Mouse (Mus musculus): Measurements from ENCODE around the gene Gbp5. TPM values are rescaled to one million over a fixed set of nuclear protein-coding genes. Genes with fewer than 3 reads are reported as not detected.

The Gbp5 gene
- 0.68 and 1.1 TPM in 2 replicates for polyA plus RNA-seq (2015; fragmentation: Nextera tagmentation; extraction: Ambion mirVana)

DNA sequence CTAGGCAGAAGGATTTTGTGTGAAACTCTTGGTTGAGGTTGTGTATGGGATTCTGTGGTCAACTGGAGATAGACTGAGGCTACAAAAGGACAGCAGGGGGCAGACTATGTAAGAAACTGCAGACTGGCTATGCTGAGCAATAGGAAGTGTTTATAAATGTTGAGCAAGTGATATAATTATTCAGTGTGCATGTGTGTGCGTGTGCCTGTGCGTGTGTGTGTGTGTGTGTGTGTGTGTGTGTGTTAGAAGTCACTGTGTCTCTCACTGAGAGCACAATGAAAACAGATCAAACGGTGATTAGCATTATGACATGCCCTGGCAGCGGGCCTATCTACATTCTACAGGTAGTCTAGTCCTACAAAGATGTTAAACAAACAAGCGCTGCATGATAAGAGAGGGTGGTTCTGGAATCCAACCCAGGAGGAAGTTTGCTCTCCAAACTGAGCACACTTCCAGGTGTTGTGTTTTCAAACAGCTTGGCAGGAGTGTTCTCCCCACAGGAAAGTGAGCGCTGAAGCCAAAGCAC lies at the start of gene Gbp5:
Gene Gbp5 (plus strand): TSS at position 443 of the 526 bp plus-strand sequence.

DNA sequence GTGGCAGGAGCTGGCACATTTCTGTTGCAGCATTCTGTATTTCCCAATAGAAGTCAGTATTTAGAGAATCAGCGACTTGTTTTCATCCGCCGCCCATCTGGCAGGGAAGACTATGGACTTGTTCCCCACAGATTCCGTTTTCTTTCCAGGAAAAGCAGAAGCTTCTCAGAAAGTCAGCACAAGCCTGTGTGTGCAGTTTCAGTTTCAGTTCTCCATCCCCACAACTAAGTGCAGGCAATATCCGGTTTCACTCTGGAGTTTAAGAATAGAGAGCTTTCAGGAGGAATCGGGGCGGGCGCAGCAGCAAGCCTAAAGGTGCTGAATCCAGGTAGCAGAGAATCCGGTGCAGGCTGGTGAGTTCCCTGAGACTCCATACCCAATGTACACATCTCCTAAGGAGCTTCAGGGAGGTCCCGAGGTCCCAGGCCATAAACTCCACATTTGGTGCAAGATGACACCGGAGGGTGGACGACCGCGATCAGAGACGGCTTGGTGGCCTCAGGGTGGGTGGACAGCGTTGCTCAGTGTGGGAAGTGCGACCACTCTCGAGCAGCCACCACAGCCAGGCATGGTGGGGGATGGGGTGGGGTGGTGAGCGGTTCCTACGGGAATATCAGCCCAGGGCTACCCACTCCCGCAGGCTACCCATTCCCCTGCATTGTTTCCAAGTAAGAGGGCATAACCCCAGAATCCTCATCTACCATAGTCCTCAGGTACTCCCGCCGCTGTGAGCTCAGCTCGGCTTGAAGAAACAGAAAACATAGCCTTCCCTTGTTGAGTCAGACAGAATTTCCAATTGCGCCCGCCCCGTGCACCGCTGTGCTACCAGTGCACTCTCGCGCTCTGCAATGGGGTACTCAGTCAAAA lies 36.5 kb downstream of the Gbp5 start, which contains the start of gene Gbp7:
Gene Gbp7 (plus strand): TSS at position 256 of the 867 bp plus-strand sequence.

DNA sequence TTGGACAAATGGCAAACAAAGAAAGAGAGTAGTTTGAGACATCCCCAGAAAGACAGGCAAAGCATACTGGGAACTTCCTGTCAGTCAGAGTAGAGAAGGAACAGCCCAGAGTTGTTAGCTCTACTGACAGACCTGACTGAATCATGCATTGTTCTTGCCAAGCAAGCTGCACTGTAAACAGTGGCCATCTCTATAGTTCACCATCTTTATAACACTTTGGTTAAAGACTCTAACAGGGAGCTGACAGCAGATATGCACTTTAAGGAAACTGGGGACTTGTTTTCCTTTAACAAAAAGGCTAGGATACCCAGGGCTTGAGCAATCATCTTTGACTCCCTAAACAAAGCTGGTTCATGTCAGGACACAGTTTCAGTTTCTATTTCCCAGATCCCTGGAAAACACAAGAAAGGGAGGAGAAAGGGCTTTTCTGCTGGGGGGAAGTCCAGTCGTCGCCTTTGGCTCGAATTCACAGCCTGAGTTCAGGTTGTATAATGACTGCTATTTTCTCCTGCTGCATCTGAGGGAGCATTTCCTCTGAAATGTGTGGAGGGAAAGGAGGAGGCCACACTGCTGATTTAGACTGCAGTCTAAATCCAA lies 66.0 kb downstream of the Gbp5 start, which contains the start of gene Gbp3:
Gene Gbp3 (plus strand): TSS at position 395 of the 597 bp plus-strand sequence.

Other genes with a start within 250 kb of the Gbp5 start
- 51.2 and 74.0 TPM in 2 replicates for gene Pdlim5, start 98.3 kb upstream of the Gbp5 start, polyA plus RNA-seq (2015; fragmentation: Nextera tagmentation; extraction: Ambion mirVana)
- gene Gbp7, start 36.4 kb downstream of the Gbp5 start, polyA plus RNA-seq (2015; fragmentation: Nextera tagmentation; extraction: Ambion mirVana): 5.8 and 5.9 TPM in 2 replicates
- gene Gbp3, start 66.0 kb downstream of the Gbp5 start, polyA plus RNA-seq (2015; fragmentation: Nextera tagmentation; extraction: Ambion mirVana): 5.6 and 6.0 TPM in 2 replicates
- gene Gbp2b, start 100.9 kb downstream of the Gbp5 start, polyA plus RNA-seq (2015; fragmentation: Nextera tagmentation; extraction: Ambion mirVana): not detected in 2 replicates
- 15.7 and 21.1 TPM in 2 replicates for gene Gbp2, start 126.6 kb downstream of the Gbp5 start, polyA plus RNA-seq (2015; fragmentation: Nextera tagmentation; extraction: Ambion mirVana)
- gene Kyat3, start 207.1 kb downstream of the Gbp5 start, polyA plus RNA-seq (2015; fragmentation: Nextera tagmentation; extraction: Ambion mirVana): 5.9 and 7.6 TPM in 2 replicates

Measured in urinary bladder, postnatal 0 days (tissue).